Mouse (Mus musculus) stomach, postnatal 0 days (tissue): Measurements from ENCODE around the gene Supt20. TPM values are rescaled to one million over a fixed set of nuclear protein-coding genes. Genes with fewer than 3 reads are reported as not detected.

ENCODE experiments used
- ATAC-seq: fragments of 200-750 bp; cut with Nextera tagmentation; 2 replicates; pipeline ENCODE4 v1.8.0; 2017; ENCODE audit not compliant: low FRiP score, low TSS enrichment
- DNase-seq: peaks from one replicate; pipeline ENCODE4 v3.0.0-alpha.2; 2016; ENCODE audit warnings: low spot score
- H3K27ac ChIP-seq: fragments of 300-500 bp; sonication (generic); replicated peaks from 2 replicates; pipeline ENCODE4 v1.5.1; 2014; ENCODE audit warnings: mild to moderate bottlenecking, control low read depth
- H3K27me3 ChIP-seq: fragments of 300-500 bp; sonication (generic); 2 replicates; pipeline ENCODE4 v1.6.1; 2014; ENCODE audit warnings: low read length; ENCODE audit not compliant: control insufficient read depth, insufficient read depth
- H3K36me3 ChIP-seq: fragments of 300-500 bp; sonication (generic); 2 replicates; pipeline ENCODE4 v1.6.1; 2014; ENCODE audit warnings: low read length, mixed read lengths; ENCODE audit not compliant: control insufficient read depth, insufficient read depth
- H3K4me1 ChIP-seq: fragments of 300-500 bp; sonication (generic); replicated peaks from 2 replicates; pipeline ENCODE4 v1.6.1; 2014; ENCODE audit warnings: antibody characterized with exemption; ENCODE audit not compliant: control insufficient read depth, insufficient read depth
- H3K4me2 ChIP-seq: fragments of 300-500 bp; sonication (generic); replicated peaks from 2 replicates; pipeline ENCODE4 v1.6.1; 2014; ENCODE audit warnings: low read depth, mild to moderate bottlenecking, control low read depth, moderate library complexity
- H3K4me3 ChIP-seq: fragments of 300-500 bp; sonication (generic); 2 replicates; pipeline ENCODE4 v1.5.1; 2014; ENCODE audit warnings: low read depth, low read length, control low read depth
- H3K9ac ChIP-seq: fragments of 300-500 bp; sonication (generic); 2 replicates; pipeline ENCODE4 v1.6.1; 2014; ENCODE audit warnings: mild to moderate bottlenecking, low read length, control low read depth, mixed read lengths
- H3K9me3 ChIP-seq: fragments of 300-500 bp; sonication (generic); 2 replicates; pipeline ENCODE4 v1.6.1; 2016; ENCODE audit warnings: low read length; ENCODE audit not compliant: control insufficient read depth
- CTCF ChIP-seq: IDR thresholded peaks from 2 replicates; pipeline ENCODE4 v1.5.1; 2016; ENCODE audit warnings: antibody characterized with exemption, low read depth, mild to moderate bottlenecking, moderate library complexity
- EP300 ChIP-seq: optimal IDR thresholded peaks from 2 replicates; pipeline ENCODE3; 2016; ENCODE audit warnings: antibody characterized with exemption
- WGBS: fragments of 180-500 bp; shearing (Covaris S2); extraction: QIAGEN DNeasy Blood & Tissue Kit; methylation state at CpG from one replicate; pipeline ENCODE4 v1.1.7; 2014; 5-methylcytosine and 5-hydroxymethylcytosine counted together
- polyA plus RNA-seq: library from polyadenylated mRNA; unstranded; fragments of >200 nt; fragmentation: Nextera tagmentation; extraction: Ambion mirVana; gene quantifications from 2 replicates; pipeline ENCODE4 v1.2.1, GENCODE M21; 2015

The Supt20 gene
- polyA plus RNA-seq, 1 experiment from 2014 or later = 36.0 TPM

- Histone ChIP-seq H3K4me1 (no peaks in the 10 kb centered on the region), H3K4me2 (no peak overlapping the region), H3K9me3 (no peaks in the 10 kb centered on the region), H3K9ac (no peak overlapping the region), H3K27me3 (no peaks in the 10 kb centered on the region), H3K27ac (no peak overlapping the region), H3K4me3 (no peak overlapping the region), H3K36me3 (no peaks in the 10 kb centered on the region)
- no peak for ATAC-seq
- WGBS = 84% methylated on average over 8 of the region's 8 CpGs
- no peak for DNase-seq
- TF ChIP-seq CTCF = no peak
- no peak for TF ChIP-seq EP300
Measured at GRCm38 (mm10) chr3:54768592-54768991, 76.0 kb downstream of the Supt20 start.

DNA sequence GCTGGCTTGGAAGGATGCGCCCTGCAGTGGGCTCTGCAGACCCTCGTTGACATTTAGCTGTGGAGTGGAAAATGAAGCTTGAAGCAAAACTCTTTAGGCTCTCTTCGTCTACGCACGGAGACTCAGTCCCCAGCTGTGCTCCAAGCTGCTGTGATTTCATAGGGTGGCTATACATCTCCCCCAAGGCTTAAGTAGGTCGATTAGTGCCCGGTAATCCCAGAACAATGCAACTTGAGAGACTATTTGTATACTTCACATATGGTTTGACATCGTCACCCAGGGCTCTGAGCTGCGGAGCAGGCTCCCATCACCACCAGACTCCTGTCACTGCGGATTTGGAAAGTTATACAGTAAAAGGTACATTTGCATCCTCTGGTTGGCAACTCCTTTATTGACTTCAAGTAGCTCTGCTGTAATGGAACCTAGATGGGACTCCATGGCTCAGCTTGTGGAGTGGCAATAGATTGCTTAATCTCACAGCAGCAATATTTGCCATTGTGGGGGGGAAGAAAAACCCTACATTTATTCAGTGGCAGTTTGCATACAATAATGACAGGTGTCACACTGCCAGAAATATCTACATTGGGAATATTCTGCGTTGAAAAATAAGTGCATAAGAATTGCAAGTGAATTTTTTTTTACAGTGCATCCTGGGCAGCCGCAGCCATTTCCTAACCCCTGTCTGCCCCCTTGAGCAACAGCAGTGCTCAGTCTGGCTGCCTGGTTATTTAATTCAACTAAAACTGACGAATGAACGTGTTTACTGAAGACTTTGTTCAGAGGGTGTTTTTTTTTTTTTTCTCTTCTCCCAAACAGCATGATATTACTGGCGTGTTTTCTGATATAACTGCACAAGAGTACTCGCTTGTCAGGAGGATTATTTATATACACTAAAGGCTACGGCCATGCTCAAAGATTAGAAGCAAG is 77.0 kb downstream of the Supt20 start:
- TF ChIP-seq EP300 (no peak), CTCF (no peak)
- Histone ChIP-seq H3K27ac (no peak overlapping the region), H3K9me3 (no peaks in the 10 kb centered on the region), H3K4me1 (no peaks in the 10 kb centered on the region), H3K27me3 (no peaks in the 10 kb centered on the region), H3K36me3 (no peaks in the 10 kb centered on the region), H3K4me3 (no peak overlapping the region), H3K9ac (no peak overlapping the region), H3K4me2 (no peak overlapping the region)
- ATAC-seq (no peak), DNase-seq (no peak)
- 54% methylated on average over 17 of the region's 17 CpGs for WGBS

GRCm38 (mm10) chr3:54773613-54774012 is 81.0 kb downstream of the Supt20 start:
- no peaks in the 10 kb centered on the region for H3K36me3 ChIP-seq
- no peak overlapping the region for H3K27ac ChIP-seq
- H3K4me3 ChIP-seq = no peak overlapping the region
- WGBS = 89% methylated on average over 6 of the region's 6 CpGs
- no peaks in the 10 kb centered on the region for H3K9me3 ChIP-seq
- H3K4me2 ChIP-seq = no peak overlapping the region
- ATAC-seq (no peak), DNase-seq (no peak)
- H3K4me1 ChIP-seq = no peaks in the 10 kb centered on the region
- peak; percentile 33 for TF ChIP-seq CTCF
- no peak for TF ChIP-seq EP300
- no peaks in the 10 kb centered on the region for H3K27me3 ChIP-seq
- no peak overlapping the region for H3K9ac ChIP-seq

- no peak overlapping the region for H3K4me3 ChIP-seq
- DNase-seq = no peak
- WGBS = 68% methylated on average over 7 of the region's 7 CpGs
- no peaks in the 10 kb centered on the region for H3K9me3 ChIP-seq
- TF ChIP-seq EP300 = no peak
- no peak for TF ChIP-seq CTCF
- no peaks in the 10 kb centered on the region for H3K27me3 ChIP-seq
- H3K4me2 ChIP-seq = no peak overlapping the region
- H3K27ac ChIP-seq = no peak overlapping the region
- no peak for ATAC-seq
- H3K36me3 ChIP-seq = no peaks in the 10 kb centered on the region
- H3K4me1 ChIP-seq = no peaks in the 10 kb centered on the region
- no peak overlapping the region for H3K9ac ChIP-seq
Measured at GRCm38 (mm10) chr3:54775989-54776631, 83.5 kb downstream of the Supt20 start.

Other genes starting within 250 kb of the Supt20 start
- 0.48 TPM in 1 of 2 replicates, not detected in the other for gene Gm21958, start 21.5 kb downstream of the Supt20 start, polyA plus RNA-seq
- gene Exosc8, start 42.6 kb downstream of the Supt20 start, polyA plus RNA-seq = 37.1 and 41.3 TPM in 2 replicates
- gene Alg5, start 42.7 kb downstream of the Supt20 start, polyA plus RNA-seq = 81.3 and 84.7 TPM in 2 replicates
- gene Smad9, start 62.8 kb downstream of the Supt20 start, polyA plus RNA-seq = 0.56 and 0.87 TPM in 2 replicates
- gene Rfxap, start 115.0 kb downstream of the Supt20 start, polyA plus RNA-seq = 24.7 and 27.6 TPM in 2 replicates
- not detected in 2 replicates for gene Sertm1, start 223.1 kb downstream of the Supt20 start, polyA plus RNA-seq